Mouse (Mus musculus): ENCODE results near the gene Alg14.
A peak's percentile ranks its signal among the peaks of the same experiment; 100 is the strongest.

Gene Alg14

GRCm38 (mm10) chr3:121279679-121280078 lies 11.9 kb upstream of the Alg14 start:
- no peak for DNase-seq

- no peak for DNase-seq
Observed at GRCm38 (mm10) chr3:121282998-121283397, 8.6 kb upstream of the Alg14 start, which contains the start of gene Tmem56. Gene Tmem56, minus strand, starts transcription at chr3:121283098.

GRCm38 (mm10) chr3:121285219-121285618 lies 6.4 kb upstream of the Alg14 start:
- peak; percentile 54 for DNase-seq

- no peak for DNase-seq
Observed at GRCm38 (mm10) chr3:121287151-121287550, 4.4 kb upstream of the Alg14 start.

- DNase-seq = no peak
Observed at GRCm38 (mm10) chr3:121290681-121291080, 892 bp upstream of the Alg14 start.

GRCm38 (mm10) chr3:121291225-121291559 lies 381 bp upstream of the Alg14 start:
- DNase-seq = no peak

GRCm38 (mm10) chr3:121294200-121294599 lies 2.6 kb downstream of the Alg14 start:
- DNase-seq = no peak

GRCm38 (mm10) chr3:121306641-121307040 lies 15.1 kb downstream of the Alg14 start:
- no peak for DNase-seq

GRCm38 (mm10) chr3:121307532-121308234 lies 16.1 kb downstream of the Alg14 start:
- DNase-seq = peak; percentile 77

- no peak for DNase-seq
Observed at GRCm38 (mm10) chr3:121308935-121309334, 17.4 kb downstream of the Alg14 start.

- DNase-seq = no peak
Observed at GRCm38 (mm10) chr3:121309429-121309828, 17.9 kb downstream of the Alg14 start.

- no peak for DNase-seq
Observed at GRCm38 (mm10) chr3:121309896-121310714, 18.5 kb downstream of the Alg14 start.

- no peak for DNase-seq
Observed at GRCm38 (mm10) chr3:121312426-121312825, 20.9 kb downstream of the Alg14 start.

- no peak for DNase-seq
Observed at GRCm38 (mm10) chr3:121312979-121313378, 21.4 kb downstream of the Alg14 start.

GRCm38 (mm10) chr3:121314149-121314548 lies 22.6 kb downstream of the Alg14 start:
- DNase-seq = no peak

GRCm38 (mm10) chr3:121315498-121315897 lies 23.9 kb downstream of the Alg14 start:
- DNase-seq = no peak

GRCm38 (mm10) chr3:121319906-121320305 lies 28.3 kb downstream of the Alg14 start:
- no peak for DNase-seq

GRCm38 (mm10) chr3:121320896-121321295 lies 29.3 kb downstream of the Alg14 start:
- DNase-seq = no peak

- no peak for DNase-seq
Observed at GRCm38 (mm10) chr3:121323371-121323770, 31.8 kb downstream of the Alg14 start.

GRCm38 (mm10) chr3:121327406-121327805 lies 35.8 kb downstream of the Alg14 start:
- DNase-seq = no peak

- DNase-seq = no peak
Observed at GRCm38 (mm10) chr3:121329647-121330046, 38.1 kb downstream of the Alg14 start.

GRCm38 (mm10) chr3:121330244-121330646 lies 38.7 kb downstream of the Alg14 start:
- no peak for DNase-seq

GRCm38 (mm10) chr3:121336234-121336890 lies 44.8 kb downstream of the Alg14 start:
- no peak for DNase-seq

GRCm38 (mm10) chr3:121338687-121339086 lies 47.1 kb downstream of the Alg14 start:
- DNase-seq = no peak

Data from cerebellum, adult 8-10 months (tissue).